Mouse (Mus musculus) intestine, embryonic 14.5 days (tissue): ENCODE measurements around the gene Kat6b. TPM values are rescaled to one million over a fixed set of nuclear protein-coding genes. Genes with fewer than 3 reads are reported as not detected.
A peak's percentile ranks its signal among the peaks of the same experiment; 100 is the strongest.

Source experiments
- ATAC-seq: fragments of 200-750 bp; cut with Nextera tagmentation; replicated peaks from 2 replicates; pipeline ENCODE4 v1.8.0; 2017; ENCODE audit warnings: low read depth, moderate number of reproducible peaks, moderate TSS enrichment, moderate library complexity; ENCODE audit not compliant: low FRiP score, low TSS enrichment
- DNase-seq: peaks from one replicate; pipeline ENCODE4 v3.0.0-alpha.2; 2018; ENCODE audit warnings: low spot score
- H3K27ac ChIP-seq: fragments of 300-500 bp; sonication (generic); 2 replicates; pipeline ENCODE4 v1.5.1; 2014; ENCODE audit warnings: low read depth, mild to moderate bottlenecking, control low read depth
- H3K27me3 ChIP-seq: fragments of 300-500 bp; sonication (generic); replicated peaks from 2 replicates; pipeline ENCODE4 v1.6.1; 2014; ENCODE audit warnings: low read length, control low read depth; ENCODE audit not compliant: control insufficient read depth, insufficient read depth
- H3K36me3 ChIP-seq: fragments of 300-500 bp; sonication (generic); 2 replicates; pipeline ENCODE4 v1.6.1; 2014; ENCODE audit warnings: low read length, control low read depth; ENCODE audit not compliant: control insufficient read depth, insufficient read depth
- H3K4me1 ChIP-seq: fragments of 300-500 bp; sonication (generic); replicated peaks from 2 replicates; pipeline ENCODE4 v1.6.1; 2014; ENCODE audit warnings: low read length, control low read depth, mixed read lengths; ENCODE audit not compliant: control insufficient read depth, insufficient read depth
- H3K4me2 ChIP-seq: fragments of 300-500 bp; sonication (generic); 2 replicates; pipeline ENCODE4 v1.6.1; 2014; ENCODE audit warnings: low read length
- H3K4me3 ChIP-seq: fragments of 300-500 bp; sonication (generic); 2 replicates; pipeline ENCODE4 v1.5.1; 2014; ENCODE audit warnings: low read depth, low read length, control low read depth, mixed read lengths
- H3K9ac ChIP-seq: fragments of 300-500 bp; sonication (generic); 2 replicates; pipeline ENCODE4 v1.6.1; 2014; ENCODE audit warnings: mild to moderate bottlenecking, low read length
- H3K9me3 ChIP-seq: fragments of 300-500 bp; sonication (generic); 2 replicates; pipeline ENCODE4 v1.6.1; 2016; ENCODE audit warnings: low read length, control low read depth; ENCODE audit not compliant: control insufficient read depth
- WGBS: fragments of 180-500 bp; shearing (Covaris S2); extraction: QIAGEN DNeasy Blood & Tissue Kit; methylation state at CpG from one replicate; pipeline ENCODE4 v1.1.7; 2014; 5-methylcytosine and 5-hydroxymethylcytosine counted together
- polyA plus RNA-seq: library from polyadenylated mRNA; unstranded; fragments of >200 nt; fragmentation: Nextera tagmentation; extraction: Ambion mirVana; gene quantifications from 2 replicates; pipeline ENCODE4 v1.2.1, GENCODE M21; 2014

The Kat6b gene
- polyA plus RNA-seq, 1 experiment from 2014 or later, result 19.6 TPM

GRCm38 (mm10) chr14:21592985-21593750, 111.9 kb downstream of the Kat6b start:
- WGBS, result 78% methylated on average over 8 of the region's 8 CpGs
- ATAC-seq (no peak), DNase-seq (no peak)
- Histone ChIP-seq H3K36me3 (no peaks in the 10 kb centered on the region), H3K4me1 (peaks cover 7% of the 10 kb centered on the region), H3K27me3 (no peaks in the 10 kb centered on the region), H3K27ac (no peak overlapping the region), H3K4me3 (no peak overlapping the region), H3K9ac (no peak overlapping the region), H3K9me3 (0 out of 2 replicates have a peak, but pooled peaks cover 3% of the 10 kb centered on the region), H3K4me2 (no peak overlapping the region)

GRCm38 (mm10) chr14:21599446-21600173, 118.4 kb downstream of the Kat6b start:
- H3K9me3 ChIP-seq, result no peaks in the 10 kb centered on the region
- no peak for ATAC-seq
- H3K4me3 ChIP-seq, result no peak overlapping the region

GRCm38 (mm10) chr14:21600174-21600566, 118.9 kb downstream of the Kat6b start:
- Histone ChIP-seq H3K27me3 (no peaks in the 10 kb centered on the region), H3K9ac (no peak overlapping the region), H3K4me3 (no peak overlapping the region), H3K4me2 (no peak overlapping the region), H3K9me3 (no peaks in the 10 kb centered on the region), H3K27ac (no peak overlapping the region), H3K36me3 (no peaks in the 10 kb centered on the region), H3K4me1 (peaks cover 13% of the 10 kb centered on the region; the same call in 1 of the 2 replicates)
- no peak for ATAC-seq
- no peak for DNase-seq
- 79% methylated on average over 5 of the region's 5 CpGs for WGBS

More at GRCm38 (mm10) chr14:21599446-21600173, 118.4 kb downstream of the Kat6b start:
- WGBS, result 50% methylated on average over 9 of the region's 9 CpGs
- peaks cover 13% of the 10 kb centered on the region; the same call in 1 of the 2 replicates for H3K4me1 ChIP-seq
- peak; percentile 48 for DNase-seq
- H3K27me3 ChIP-seq, result no peaks in the 10 kb centered on the region
- no peak overlapping the region for H3K27ac ChIP-seq
- no peak overlapping the region for H3K9ac ChIP-seq
- H3K36me3 ChIP-seq, result no peaks in the 10 kb centered on the region
- no peak overlapping the region for H3K4me2 ChIP-seq

- H3K27me3 ChIP-seq, result no peaks in the 10 kb centered on the region
- H3K4me1 ChIP-seq, result peaks cover 13% of the 10 kb centered on the region; the same call in 1 of the 2 replicates
- no peak overlapping the region for H3K9ac ChIP-seq
- no peaks in the 10 kb centered on the region for H3K36me3 ChIP-seq
- ATAC-seq (no peak), DNase-seq (peak; percentile 34)
- 73% methylated on average over 1 of the region's 1 CpGs for WGBS
- H3K9me3 ChIP-seq, result no peaks in the 10 kb centered on the region
- no peak overlapping the region for H3K27ac ChIP-seq
- no peak overlapping the region for H3K4me3 ChIP-seq
- H3K4me2 ChIP-seq, result no peak overlapping the region
Measured at GRCm38 (mm10) chr14:21600628-21601027, 119.4 kb downstream of the Kat6b start.

- H3K9me3 ChIP-seq, result no peaks in the 10 kb centered on the region
- H3K36me3 ChIP-seq, result no peaks in the 10 kb centered on the region
- DNase-seq, result peak; percentile 50
- whole genome bisulfite sequencing, result 77% methylated on average over 12 of the region's 12 CpGs
- H3K27me3 ChIP-seq, result no peaks in the 10 kb centered on the region
- 0 out of 2 replicates have a peak, but pooled peaks have one; percentile 50 for ATAC-seq
- no peak overlapping the region for H3K4me3 ChIP-seq
- H3K4me2 ChIP-seq, result no peak overlapping the region
- no peak overlapping the region for H3K27ac ChIP-seq
- no peak overlapping the region for H3K9ac ChIP-seq
- H3K4me1 ChIP-seq, result peaks cover 13% of the 10 kb centered on the region; the same call in 1 of the 2 replicates
Measured at GRCm38 (mm10) chr14:21602166-21602565, 120.9 kb downstream of the Kat6b start.

GRCm38 (mm10) chr14:21602937-21603336, 121.7 kb downstream of the Kat6b start:
- Histone ChIP-seq H3K4me1 (peaks cover 14% of the 10 kb centered on the region), H3K4me3 (no peak overlapping the region), H3K9ac (no peak overlapping the region), H3K27ac (no peak overlapping the region), H3K4me2 (no peak overlapping the region), H3K27me3 (no peaks in the 10 kb centered on the region), H3K36me3 (no peaks in the 10 kb centered on the region), H3K9me3 (no peaks in the 10 kb centered on the region)
- 55% methylated on average over 4 of the region's 4 CpGs for WGBS
- ATAC-seq (no peak), DNase-seq (no peak)

GRCm38 (mm10) chr14:21607686-21608085, 126.5 kb downstream of the Kat6b start:
- no peaks in the 10 kb centered on the region for H3K27me3 ChIP-seq
- peaks cover 5% of the 10 kb centered on the region for H3K36me3 ChIP-seq
- no peak overlapping the region for H3K27ac ChIP-seq
- H3K4me2 ChIP-seq, result no peak overlapping the region
- H3K9ac ChIP-seq, result no peak overlapping the region
- H3K4me1 ChIP-seq, result peaks cover 4% of the 10 kb centered on the region; the same call in 1 of the 2 replicates
- no peak overlapping the region for H3K4me3 ChIP-seq
- 64% methylated on average over 4 of the region's 4 CpGs for WGBS
- ATAC-seq (no peak), DNase-seq (no peak)
- H3K9me3 ChIP-seq, result no peaks in the 10 kb centered on the region

GRCm38 (mm10) chr14:21608886-21609285, 127.7 kb downstream of the Kat6b start:
- Histone ChIP-seq H3K27me3 (no peaks in the 10 kb centered on the region), H3K36me3 (peaks cover 5% of the 10 kb centered on the region), H3K9ac (no peak overlapping the region), H3K4me3 (no peak overlapping the region), H3K27ac (no peak overlapping the region), H3K4me1 (peaks cover 4% of the 10 kb centered on the region; the same call in 1 of the 2 replicates), H3K9me3 (no peaks in the 10 kb centered on the region), H3K4me2 (no peak overlapping the region)
- DNase-seq (no peak), ATAC-seq (no peak)
- 51% methylated on average over 4 of the region's 4 CpGs for WGBS
